Mouse (Mus musculus): ENCODE measurements around the gene Tssc4.
A peak's percentile ranks its signal among the peaks of the same experiment; 100 is the strongest.

The Tssc4 gene

DNA sequence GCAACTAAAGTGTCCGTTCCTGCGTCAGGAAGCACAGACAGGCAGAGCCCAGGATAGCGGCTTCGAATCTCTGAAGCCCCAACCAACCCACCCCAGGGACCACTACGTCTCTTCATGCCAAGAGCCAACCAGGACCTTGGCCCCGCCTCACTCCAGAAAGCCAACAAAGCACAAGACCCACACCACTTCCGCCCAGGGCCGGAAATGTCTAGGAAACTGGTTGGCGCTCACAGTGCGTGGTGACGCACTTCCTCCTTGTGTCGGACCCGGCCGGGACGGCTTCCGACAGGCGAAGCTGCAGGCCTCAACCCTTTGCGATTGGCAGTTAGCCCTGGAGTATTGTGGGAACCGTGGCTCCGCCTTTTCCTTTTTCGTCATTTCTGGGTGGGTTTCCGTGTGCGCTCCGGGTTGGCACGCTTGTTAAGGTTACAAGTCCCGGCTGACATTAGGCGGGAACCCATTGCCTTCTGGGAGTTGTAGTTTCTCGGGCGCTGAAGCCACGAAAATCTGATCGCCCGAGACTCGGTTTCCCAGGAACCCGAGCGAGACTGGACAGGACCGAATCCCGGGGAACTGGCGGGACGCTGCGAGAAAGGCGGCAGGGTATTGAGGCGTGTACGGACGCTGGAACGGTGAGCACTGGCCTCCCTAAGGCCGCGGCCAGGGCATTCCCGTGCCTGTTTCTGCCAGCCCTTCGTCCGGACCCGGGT, at the start of gene Tssc4:
TSS of gene Tssc4 (plus strand) at position 368 of the 710 bp plus-strand sequence.
- DNase-seq (ENCODE audit: low spot score in 2 of 2): peak; percentile 98 to 99

DNA sequence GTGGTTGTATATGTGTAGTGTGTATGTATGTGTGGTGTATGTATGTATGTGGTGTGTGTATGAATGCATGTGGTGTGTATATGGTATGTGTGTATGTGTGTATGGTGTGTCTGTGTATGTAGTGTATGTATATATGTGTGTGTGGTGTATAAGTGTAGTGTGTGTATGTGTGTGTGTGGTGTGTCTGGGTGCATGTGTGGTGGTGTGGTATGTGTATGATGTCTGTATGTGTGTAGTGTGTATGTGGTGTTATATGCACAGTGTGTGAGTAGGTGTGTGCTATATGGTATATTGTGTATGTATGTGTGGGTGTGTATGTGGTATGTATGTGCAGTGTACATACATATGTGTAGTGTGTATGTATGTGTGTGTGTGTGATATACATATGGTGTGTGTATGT, 49.0 kb upstream of the Tssc4 start:
- DNase-seq (ENCODE audit: low spot score in 2 of 2): no peak

DNA sequence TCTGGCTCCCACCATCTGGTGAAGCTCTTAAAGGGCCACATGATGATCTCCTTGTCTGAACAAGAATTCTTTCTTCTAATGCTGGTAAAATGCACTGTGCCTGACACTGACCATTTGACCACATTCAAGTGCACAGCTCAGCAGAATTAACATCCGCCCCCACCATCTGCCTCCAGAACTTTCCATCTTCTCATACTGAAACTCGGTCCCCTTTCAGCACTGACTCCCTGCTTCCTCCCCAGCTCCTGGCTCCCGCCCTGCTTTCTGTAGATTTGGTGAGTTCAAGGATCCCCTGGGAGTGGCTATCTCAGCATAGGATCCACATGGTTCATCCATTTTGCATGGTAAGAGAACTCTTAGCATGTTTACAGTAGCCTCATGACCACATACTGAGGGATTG, 48.3 kb upstream of the Tssc4 start:
- DNase-seq (ENCODE audit: low spot score in 2 of 2): no peak

DNA sequence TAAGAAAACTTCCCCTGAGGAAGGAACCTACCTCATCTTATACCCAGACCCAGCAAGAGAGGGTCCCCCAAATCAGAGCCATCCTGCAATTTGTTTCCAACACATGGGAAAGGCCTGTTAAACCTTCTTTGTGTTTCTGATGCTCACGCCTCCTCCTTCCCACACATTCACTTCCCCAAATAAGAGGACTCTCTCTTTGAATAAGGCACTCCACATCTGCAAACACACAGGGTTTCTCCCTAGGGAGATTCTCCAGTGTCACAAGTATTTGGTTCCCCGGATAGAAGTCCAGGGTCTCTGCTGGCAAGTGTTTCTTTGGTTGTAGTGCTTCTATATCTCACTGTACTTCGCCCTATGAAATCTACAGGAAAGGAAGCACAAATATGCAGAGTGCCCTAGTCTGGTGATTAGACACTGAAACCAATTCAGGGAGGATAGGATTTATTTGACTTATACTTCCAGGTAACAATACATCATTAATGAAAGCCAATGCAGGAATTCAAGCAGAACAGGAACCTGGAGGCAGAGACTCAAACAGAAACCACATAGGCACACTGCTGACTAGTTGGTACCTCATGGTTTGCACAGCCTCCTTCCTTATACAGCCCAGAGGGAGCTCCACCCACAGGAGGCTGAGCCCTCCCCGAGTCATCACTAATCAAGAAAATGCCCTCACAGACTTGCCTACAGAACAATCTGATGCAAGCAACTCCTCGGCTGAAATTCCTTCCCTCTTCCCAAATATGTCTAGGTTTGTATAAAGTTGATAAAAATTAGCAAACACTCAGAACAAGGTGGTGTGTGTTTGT, 47.5 kb upstream of the Tssc4 start:
- no peak for DNase-seq (ENCODE audit: low spot score in 2 of 2)

DNA sequence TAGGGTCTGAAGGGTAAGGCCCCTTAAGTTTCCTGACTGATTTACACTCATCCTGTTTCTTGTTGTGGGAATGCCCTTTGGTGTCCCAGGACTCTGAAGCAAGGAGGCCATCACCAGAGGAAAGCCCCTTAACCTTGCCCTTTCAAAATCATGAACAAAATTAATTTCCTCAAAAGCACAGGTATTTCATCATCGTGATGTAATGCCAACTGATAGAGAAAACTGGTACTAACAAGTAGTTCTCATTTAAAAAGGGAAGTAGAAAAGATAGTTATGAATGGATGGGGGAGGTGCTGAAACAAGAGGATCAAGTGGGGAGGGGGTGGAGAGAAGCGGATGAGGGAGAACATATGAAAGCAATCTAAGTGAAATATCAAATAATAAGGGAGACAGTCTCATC, 45.5 kb upstream of the Tssc4 start:
- no peak for DNase-seq (ENCODE audit: low spot score in 2 of 2)

DNA sequence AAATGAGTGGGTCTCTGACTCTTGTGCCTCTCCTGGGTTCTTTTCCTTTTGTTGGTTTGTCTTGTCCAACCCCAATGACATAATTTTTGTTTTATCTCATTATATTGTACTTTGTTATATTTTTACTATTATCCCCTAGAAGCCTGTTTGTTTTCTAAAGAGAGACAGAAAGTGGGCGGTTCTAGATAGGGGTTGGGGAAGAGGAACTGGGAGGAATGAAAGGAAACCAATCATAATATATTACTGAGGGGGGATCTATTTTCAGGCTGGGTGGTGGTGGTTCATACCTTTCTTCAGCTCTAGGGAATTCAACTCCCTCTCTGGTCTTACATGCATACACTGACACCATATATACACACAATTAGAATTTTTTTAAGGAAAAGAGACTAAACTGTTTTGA, 44.8 kb upstream of the Tssc4 start:
- DNase-seq (ENCODE audit: low spot score in 2 of 2): no peak

DNA sequence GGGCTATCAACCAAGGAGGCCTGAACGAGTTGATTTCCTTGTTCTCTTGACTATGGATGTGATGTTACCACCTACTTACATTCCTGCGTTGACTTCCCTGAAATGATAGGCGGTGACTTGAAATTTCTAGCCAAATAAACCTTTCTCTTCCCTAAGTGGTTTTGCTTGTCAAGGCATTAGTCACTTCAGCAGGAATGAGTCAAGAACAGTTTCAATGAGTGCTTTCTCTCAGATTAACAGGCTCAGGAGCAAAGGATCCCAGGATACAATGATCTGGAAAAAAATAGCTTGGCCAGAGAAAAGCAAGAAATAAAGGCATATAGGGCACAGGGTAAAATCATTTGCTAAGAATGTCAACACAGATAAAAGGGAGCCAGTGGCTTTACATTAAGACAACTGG, 43.6 kb upstream of the Tssc4 start:
- DNase-seq (ENCODE audit: low spot score in 2 of 2): no peak

DNA sequence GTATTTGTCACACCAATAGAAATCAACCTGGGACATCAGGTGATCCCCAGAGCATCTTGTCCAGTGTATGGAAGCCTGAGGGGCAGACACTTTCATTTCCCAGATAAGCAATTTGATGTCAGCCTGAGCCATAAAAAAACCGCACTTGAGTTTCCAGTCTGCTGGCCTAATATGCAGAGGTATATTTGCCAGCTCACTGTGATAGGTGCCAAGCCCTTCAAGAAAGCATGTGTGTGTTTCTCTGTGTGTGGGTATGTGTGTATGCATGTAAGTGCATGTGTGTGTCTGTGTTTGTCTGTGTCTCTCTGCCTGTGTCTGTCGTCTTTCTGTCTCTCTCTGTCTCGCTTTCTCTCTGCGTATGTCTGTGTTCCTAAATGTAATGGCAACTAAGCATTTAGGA, 41.9 kb upstream of the Tssc4 start:
- no peak for DNase-seq (ENCODE audit: low spot score in 2 of 2)

DNA sequence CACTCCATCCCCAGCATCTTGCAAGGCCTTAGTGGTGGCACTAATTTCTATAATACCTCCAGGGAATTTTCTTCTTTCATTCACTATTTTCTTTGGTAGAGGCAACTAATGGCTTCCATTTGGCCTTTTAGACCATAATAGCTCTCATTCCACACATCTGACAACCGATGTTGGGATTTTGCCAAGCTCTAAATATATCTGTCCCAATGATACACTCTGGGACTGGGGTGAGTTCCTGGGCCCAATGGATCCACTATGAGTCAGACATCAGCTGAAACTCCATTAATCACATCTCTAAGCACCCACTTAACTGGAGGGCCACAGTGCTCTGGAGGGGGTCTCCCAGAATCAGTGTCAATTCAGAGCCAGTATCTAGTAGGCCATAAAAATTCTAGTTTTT, 37.2 kb upstream of the Tssc4 start:
- no peak for DNase-seq (ENCODE audit: low spot score in 2 of 2)

DNA sequence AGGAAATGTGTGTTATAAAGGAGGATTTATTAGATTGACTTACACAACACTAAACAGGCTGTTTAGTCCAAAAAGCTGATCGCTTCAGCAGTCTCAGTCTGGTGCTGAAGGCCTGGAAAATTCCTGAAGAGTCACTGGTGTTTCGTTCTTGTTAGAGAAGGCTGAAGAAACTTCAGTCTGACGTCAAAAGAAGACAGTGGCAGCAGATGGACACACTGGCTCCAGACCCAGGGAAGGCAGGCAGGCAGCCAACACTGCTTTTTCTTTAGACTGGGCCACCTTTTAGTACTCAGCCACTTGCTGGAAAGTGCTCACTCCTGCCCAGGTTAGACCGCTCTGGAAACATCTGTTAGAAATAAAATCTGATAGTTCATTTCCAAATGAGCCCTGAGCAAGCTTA, 35.5 kb upstream of the Tssc4 start:
- DNase-seq (ENCODE audit: low spot score in 2 of 2): no peak

DNA sequence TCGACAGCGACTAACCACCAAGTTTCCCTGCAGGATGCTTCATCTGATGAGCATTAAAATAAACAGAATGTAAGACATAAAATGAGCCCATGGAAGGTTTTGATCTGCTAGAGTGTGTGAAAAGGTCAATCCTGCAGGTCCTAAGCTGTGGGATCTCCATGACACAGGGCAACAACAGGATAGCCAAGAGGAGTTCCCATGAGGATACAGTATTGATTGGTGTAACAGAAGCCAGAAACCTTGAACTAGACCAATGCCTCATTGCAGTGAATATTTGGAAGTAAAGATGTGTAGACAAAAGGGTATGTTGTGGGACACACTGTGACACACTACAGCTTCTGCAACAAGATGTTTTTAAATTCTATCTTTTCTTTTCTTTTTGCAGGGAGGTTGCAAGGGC, 34.9 kb upstream of the Tssc4 start:
- DNase-seq (ENCODE audit: low spot score in 2 of 2): no peak

DNA sequence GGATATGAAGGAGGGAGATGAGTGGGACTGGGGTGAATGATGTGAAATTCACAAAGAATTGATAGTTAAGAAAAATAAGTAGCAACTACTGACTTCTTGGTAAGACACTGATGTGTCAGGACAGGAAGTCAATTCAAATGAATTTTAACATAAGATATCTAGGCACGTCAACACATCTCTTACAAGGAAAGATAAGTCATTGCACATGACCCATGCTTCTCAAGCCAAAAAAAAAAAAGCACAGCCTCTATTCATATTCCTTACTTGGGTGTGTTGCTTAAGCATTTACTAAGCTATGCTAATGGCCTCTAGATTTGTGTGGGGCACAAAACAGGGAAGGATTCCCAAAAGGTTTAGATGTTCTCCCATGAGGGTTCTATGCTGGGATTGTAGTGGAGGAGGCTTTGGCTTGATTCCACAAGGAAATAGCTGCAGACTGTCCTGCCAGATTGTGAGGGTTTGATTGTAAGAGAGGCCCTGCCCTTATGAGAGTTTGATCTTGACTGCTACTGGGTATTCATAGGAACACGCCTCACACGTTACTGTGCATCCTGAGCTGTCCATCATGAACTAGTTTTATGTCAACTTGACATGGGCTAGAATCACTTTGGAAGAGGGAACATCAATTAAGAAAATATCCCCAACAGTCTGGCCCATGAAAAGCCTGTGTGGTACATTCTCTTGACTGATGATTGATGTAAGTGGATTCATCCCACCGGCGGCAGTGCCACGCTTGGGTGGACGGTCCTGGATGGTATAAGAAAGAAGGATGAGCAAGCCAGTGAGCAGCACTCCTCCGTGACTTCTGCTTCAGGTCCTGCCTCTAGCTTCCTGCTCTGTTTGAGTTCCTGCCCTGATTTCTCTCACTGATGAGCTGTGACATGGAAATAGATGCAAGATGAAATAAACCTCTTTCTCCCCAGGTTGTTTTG, 34.3 kb upstream of the Tssc4 start:
- no peak for DNase-seq (ENCODE audit: low spot score in 2 of 2)

DNA sequence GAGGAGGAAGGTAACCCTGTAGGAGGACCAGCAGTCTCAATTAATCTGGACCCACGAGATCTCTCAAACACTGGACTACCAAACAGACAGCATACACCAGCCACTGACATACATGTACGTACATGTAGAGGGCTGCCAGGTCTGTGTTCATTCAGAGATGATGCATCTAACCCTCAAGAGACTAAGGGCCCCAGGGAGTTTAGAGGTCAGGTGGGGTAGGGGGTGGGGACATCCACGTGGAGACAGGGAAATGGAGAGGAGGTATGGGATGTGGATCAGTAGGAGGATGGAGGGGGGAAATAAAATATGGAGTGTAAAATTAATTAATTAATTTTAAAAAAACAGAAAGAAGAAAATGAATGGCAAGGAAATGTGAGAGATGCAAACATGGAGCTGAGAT, 32.3 kb upstream of the Tssc4 start:
- DNase-seq (ENCODE audit: low spot score in 2 of 2): no peak

DNA sequence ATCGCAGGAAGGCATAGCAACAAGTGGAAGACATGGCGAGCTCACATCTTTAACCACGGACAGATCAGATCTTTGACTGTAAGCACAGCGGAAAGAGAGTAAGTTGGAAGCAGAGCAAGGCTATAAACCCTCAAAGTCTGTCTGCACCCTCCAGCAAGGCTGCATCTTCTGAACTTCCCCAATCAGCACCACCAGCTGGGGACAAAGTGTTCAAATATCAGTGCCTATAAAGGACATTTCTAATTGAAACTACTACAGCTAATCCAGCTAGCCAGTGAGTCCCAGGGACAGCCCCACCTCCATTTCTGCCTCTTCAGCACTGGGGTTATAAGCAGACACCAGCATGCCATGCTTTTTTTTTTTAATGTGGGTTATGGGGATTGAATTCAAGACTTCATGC, 31.7 kb upstream of the Tssc4 start:
- no peak for DNase-seq (ENCODE audit: low spot score in 2 of 2)

DNA sequence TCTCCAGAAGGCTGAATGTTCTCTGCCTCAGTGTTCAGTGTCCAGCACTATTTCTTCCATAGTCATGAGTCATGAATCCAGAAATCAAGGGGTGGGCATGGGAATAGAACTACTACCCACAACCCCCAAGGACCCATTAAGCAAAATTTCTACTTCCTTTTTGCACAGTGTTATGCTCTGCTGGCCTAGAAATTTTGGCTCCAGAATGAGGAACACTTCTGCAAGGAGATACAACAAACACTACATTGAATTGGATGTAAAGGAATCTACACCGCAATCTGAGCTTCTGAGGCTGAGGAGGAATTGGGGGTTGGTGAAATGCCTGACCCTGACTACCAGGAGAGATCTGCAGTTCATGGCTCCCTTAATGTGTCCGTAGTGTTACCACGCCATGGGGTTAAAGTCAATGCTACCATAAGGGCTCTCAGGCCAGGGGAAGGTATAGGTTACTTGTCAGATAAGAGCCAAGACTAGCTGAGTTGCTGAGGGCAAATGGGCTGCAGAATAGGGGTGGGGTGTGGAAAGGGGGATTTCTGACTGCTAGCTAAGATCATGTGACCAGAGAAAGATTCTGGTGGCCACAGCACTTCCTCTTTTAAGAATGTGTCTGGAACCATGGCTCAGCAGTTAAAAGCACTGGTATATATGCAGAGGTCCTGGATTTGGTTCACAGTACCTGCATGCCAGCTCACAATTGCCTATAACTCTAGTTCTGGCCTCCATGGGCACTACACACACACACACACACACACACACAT, 30.7 kb upstream of the Tssc4 start:
- DNase-seq (ENCODE audit: low spot score in 2 of 2): no peak

DNA sequence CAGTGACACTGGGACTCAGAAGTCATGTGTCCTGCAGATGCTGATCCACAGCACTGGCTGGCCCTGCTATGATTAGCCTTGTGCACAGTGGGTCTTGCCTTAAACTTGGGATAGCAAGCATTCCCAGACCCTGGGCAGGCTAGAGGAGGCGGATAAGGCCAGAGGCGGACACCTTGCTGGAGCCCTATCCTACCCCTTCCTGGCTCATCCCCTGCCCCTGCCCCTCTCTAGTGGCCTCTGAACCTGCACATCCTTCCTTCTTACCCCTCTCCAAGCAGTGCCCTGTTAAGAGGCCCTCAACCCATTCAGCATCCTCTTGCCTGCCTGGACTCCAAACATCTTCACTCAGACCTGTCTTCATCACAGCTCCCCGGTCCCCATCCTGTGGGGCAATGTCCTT, 28.5 kb upstream of the Tssc4 start:
- no peak for DNase-seq (ENCODE audit: low spot score in 2 of 2)

DNA sequence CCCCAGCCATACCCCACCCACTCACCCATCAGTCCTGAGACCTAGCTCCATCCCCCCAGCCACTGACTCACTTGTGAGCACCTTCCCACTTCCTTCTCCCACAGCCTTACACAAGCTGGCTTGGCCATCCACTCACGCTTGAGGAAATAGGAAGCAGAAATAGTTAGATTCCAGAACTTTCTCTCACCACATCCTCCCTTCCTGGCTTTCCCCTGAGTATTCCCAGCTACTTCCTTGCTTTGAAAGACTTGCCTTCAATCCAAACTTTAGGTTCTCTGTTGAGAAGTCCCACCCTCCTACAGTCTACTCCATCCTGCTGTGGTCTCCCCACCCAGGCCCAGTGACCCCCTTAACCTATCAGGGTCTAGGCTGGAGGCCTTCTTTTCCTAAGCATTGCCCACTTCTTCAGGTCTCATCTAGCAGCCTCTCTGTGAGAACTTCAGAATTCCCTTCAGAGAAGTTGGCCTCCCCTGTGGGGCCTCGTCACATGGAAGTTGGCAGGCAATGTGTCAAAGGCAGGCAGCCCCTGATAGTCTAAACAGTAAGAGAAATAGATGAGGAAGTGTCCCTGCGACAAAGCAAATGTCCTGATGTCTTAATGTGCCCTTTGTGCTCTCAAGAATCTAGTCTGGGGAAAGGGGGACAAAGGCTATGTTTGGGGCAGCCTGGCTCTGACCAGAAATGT, 27.8 kb upstream of the Tssc4 start:
- no peak for DNase-seq (ENCODE audit: low spot score in 2 of 2)

DNA sequence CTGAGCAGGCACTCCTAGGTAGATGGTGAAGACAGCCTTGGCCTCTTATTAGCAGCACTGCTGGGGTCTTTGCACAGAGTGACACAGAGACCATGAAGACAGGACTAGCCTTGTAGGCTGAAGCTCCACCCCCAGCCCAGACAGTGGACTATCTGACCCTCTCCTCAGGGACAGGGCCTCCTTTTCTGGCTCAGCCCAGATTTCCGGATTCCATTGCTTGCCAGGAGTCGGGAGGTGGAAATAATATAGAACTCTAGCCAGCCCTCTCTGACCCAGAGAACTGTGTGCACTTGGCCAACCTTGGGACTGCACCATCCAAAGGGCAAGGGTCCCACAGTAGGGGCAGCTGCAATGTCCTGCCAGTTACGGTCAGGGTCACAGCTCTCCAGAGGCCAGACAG, 27.0 kb upstream of the Tssc4 start:
- DNase-seq (ENCODE audit: low spot score in 2 of 2): no peak

DNA sequence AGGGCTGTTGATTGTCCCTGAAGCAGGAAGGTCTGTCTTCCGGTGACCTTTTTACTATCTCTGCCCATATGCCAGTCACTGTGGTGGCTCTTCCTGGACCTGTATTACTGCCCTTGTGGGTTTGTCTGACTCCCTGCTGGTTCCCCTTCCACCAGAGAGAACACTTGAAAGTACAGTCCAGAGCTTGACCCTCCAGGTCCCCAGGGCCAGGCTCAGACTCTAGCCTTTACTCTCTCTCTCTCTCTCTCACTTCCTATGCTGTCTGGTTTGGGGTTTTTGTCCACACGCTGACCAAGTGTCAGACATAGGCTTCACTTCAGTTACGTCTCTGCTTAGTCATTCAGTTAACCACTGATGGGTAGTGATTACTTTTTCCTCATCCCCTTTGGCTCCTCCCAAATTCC, 26.1 kb upstream of the Tssc4 start:
- no peak for DNase-seq (ENCODE audit: low spot score in 2 of 2)

DNA sequence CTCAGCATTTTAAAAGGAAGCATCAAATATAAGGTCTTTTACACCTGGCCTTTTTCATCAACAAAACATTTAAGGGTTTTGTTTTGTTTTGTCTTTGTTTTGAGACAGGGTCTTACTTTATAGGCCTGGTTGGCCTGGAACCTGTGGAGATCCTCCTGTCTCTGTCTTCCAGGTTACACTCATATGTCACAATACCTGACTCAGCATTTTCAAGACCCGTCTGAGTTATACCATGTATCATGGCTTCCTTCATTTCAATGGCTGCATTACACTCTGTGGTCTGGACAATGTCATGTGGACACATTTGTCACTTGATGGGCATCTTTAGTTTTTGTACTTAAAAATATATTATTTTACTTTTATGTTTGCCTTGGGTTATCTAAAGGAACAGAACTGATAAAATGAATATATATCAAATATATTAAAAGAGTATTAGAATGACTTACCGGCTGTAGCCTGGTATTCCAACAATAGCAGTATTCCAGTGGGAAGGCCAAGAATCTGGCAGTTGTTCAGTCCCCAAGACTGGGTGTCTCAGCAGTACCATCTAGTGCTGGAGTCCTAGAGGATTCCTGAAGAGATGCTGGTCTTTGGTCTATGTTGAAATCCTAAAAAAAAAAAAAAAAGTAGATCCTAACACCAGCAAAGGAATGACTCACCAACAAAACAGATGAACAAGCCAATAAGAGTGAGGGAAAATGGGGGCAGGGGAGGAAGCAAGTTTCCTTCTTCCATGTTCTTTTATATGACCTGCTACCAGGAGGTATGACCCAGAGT, 24.8 kb upstream of the Tssc4 start:
- DNase-seq (ENCODE audit: low spot score in 2 of 2): no peak

Measured in frontal cortex, postnatal 10 days (tissue).